Mouse (Mus musculus) E14TG2a.4 (cell line): ENCODE data around the gene Rbl1.

Source experiments
- CTCF ChIP-seq: conservative IDR thresholded peaks from 2 replicates; pipeline ENCODE4 v1.5.1; 2014; ENCODE audit warnings: low read length
- NANOG ChIP-seq: IDR thresholded peaks from 2 replicates; pipeline ENCODE4 v1.6.1; 2014; ENCODE audit warnings: borderline replicate concordance, low read length, mixed read lengths
- POU5F1 ChIP-seq: IDR thresholded peaks from 2 replicates; pipeline ENCODE4 v1.6.1; 2014; ENCODE audit warnings: low read length, borderline replicate concordance

DNA sequence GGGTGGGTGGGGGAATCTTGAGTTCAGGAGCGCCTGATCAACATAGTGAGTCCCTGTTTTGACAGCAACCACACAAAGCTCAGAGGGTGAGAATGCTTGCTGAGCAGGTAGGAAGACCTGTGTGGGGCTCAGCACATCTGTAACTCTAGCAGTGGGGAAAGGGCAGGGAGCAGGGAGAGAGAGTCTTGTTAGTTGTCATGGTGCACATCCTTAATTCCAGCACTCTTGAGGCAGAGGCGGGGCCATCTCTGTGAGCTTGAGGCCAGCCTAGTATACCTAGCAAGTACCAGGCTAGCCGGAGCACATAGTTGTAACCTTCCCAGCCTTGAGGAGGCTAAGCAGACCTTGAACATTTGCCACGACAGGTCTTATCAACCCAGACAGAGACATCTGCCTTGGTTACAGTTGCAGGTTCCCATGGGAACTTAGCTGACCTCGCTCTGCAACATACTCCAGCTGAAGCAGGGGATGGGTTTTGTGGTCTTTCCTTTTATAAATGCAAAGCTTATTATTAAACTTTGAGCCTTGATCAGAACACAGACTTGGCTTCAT lies 65.0 kb downstream of the Rbl1 start:
- TF ChIP-seq CTCF (no peak), POU5F1 (no peak), NANOG (no peak)
